Mouse (Mus musculus) cerebellum, adult 2 months (tissue): ENCODE measurements around the gene Srsf3. TPM values are rescaled to one million over a fixed set of nuclear protein-coding genes. Genes with fewer than 3 reads are reported as not detected.

Experiments
- DNase-seq, 2 experiments: peaks; one replicate each; pipeline ENCODE4 v3.0.0; 2021
- H3K27ac ChIP-seq: fragments of 200-500 bp; 2 replicates; pipeline ENCODE4 v1.5.1; 2012; ENCODE audit warnings: low read length, control low read depth, inconsistent platforms; ENCODE audit not compliant: insufficient read depth
- H3K27me3 ChIP-seq: fragments of 200-500 bp; 2 replicates; pipeline ENCODE4 v1.6.1; 2012; ENCODE audit warnings: inconsistent platforms, mild to moderate bottlenecking, low read length, moderate library complexity; ENCODE audit not compliant: control insufficient read depth, insufficient read depth
- H3K4me1 ChIP-seq: fragments of 200-500 bp; 2 replicates; pipeline ENCODE4 v1.6.1; 2011; ENCODE audit warnings: low read length; ENCODE audit not compliant: control insufficient read depth, insufficient read depth
- H3K4me3 ChIP-seq: fragments of 200-500 bp; replicated peaks from 2 replicates; pipeline ENCODE3; 2011; ENCODE audit warnings: mild to moderate bottlenecking, low read depth, low read length, control low read depth; ENCODE audit not compliant: insufficient read depth
- CTCF ChIP-seq: fragments of 200-500 bp; IDR thresholded peaks from 2 replicates; pipeline ENCODE4 v1.5.1; 2011; ENCODE audit warnings: low read depth, mild to moderate bottlenecking, control low read depth, low read length, moderate library complexity, borderline replicate concordance; ENCODE audit not compliant: insufficient read depth
- POLR2A ChIP-seq: fragments of 200-500 bp; IDR thresholded peaks from 2 replicates; pipeline ENCODE4 v1.6.1; 2011; ENCODE audit warnings: low read length, control low read depth, borderline replicate concordance; ENCODE audit not compliant: insufficient read depth
- WGBS: fragments of 180-500 bp; shearing (Covaris S2); methylation state at CpG from one replicate; pipeline ENCODE4 v1.1.7; 2018; 5-methylcytosine and 5-hydroxymethylcytosine counted together
- polyA plus RNA-seq: library from polyadenylated mRNA; depleted of rRNA; stranded (reverse); fragments of >200 nt; gene quantifications from 2 replicates; pipeline ENCODE4 v1.2.3, GENCODE M21; 2012; rRNA removed

Gene Srsf3
- polyA plus RNA-seq: 129 and 136 TPM in 2 replicates

DNA sequence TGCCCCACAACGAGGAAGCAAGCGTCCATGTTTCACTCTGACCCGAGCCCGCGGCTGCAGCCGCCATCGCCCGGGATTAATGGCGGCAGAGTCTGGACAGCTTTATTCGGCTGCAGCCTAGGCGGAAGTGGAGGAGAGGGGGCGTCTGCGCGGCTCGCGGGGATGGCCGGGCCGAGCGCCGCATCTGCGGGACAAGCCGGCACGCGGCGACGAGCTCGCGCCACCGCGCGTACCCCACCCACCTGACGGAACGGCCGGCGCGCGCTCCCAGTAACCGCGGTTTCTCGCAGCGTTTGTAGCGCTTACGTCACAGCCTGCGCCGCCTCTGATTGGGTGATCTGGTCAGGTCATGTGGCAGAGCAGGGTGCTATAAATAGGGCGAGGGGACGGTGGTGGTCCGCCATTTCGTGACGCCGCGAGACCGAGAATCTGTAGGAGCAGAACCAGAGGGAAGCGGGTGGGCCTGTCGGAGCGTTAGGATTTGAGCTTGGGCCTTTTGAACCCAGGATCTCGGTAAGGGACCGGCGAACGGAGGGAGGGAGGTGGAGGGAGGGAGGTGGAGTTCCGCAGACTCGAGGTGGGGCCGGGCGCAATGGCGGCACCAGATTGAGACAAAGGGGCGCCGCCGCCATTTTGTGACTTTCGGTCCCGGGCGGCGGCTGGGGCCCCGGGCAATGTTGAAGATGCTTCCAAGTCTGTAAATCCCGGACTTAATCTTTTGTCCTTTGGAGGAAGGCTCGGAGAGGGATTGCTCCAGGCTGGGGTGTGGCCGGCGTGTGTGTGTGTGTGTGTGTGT lies at the start of gene Srsf3:
Gene Srsf3, plus strand, starts transcription at position 355 of the 796 bp plus-strand sequence.
- Histone ChIP-seq H3K4me1 (no peaks in the 10 kb centered on the region; the same call in 1 of the 2 replicates), H3K27ac (peak within 1 kb of the TSS; percentile 91), H3K4me3 (peak within 1 kb of the TSS; percentile 74), H3K27me3 (no peaks in the 10 kb centered on the region)
- WGBS: under 1% methylated on average over 76 of the region's 77 CpGs
- TF ChIP-seq POLR2A (peak; percentile 99; the same call in 1 of the 2 replicates), CTCF (no peak)
- DNase-seq: peak; percentile 99

DNA sequence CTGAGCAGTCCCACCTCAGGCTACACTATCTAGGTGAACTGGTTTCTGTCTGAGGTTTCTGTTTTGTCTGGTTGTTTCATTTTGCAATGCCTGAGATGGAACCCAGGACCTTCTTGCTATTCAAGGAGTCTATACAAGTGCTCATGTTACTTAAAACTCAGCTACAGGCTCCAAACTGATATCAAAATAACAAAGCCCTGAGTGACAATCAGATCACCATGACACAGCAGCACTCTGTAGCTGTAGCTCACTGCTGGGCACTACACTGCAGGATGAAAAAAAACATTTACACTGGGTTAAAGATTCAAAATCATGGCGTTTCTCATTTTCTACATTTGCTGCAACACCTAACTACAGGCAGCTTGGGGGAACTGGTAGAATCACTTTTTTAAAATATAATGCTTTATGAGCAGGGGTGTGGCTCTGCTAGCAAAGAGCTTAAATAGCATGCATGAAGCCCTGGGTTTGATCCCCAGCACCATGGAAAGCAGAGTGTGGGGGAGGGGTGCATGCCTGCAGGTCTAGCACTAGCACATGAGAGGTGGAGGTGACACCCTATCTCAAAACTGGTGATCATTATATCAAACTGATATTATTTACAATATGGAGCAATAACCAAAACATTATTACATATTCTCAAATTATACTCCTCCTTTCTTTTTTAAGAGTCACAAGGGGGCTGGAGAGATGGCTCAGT lies 47.6 kb upstream of the Srsf3 start:
- WGBS: 93% methylated on average over 1 of the region's 1 CpGs
- no peaks in the 10 kb centered on the region for H3K27me3 ChIP-seq
- no peak for TF ChIP-seq POLR2A
- no peak for TF ChIP-seq CTCF
- H3K27ac ChIP-seq: no peak overlapping the region
- no peak overlapping the region for H3K4me3 ChIP-seq
- no peaks in the 10 kb centered on the region for H3K4me1 ChIP-seq
- DNase-seq: no peak

DNA sequence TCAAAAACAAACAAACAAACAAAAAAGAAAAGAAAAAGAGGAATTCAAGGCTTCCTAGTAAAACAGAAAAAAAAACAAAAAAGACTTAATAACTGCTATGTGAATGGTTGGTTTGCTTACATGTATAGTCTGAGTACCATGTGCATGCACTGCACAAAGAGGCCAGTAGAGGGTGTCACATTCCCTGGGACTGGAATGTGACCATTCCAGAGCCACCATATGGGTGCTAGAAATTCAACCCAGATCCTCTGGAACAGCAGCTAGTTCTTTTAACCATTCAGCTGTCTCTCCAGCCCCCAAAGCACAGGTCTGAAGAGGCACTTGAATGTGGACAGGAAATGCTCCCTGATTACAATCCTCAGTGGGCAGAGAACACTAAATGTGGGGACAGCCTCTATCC lies 45.6 kb upstream of the Srsf3 start:
- no peak for DNase-seq

GRCm38 (mm10) chr17:28987713-28988112 lies 44.7 kb upstream of the Srsf3 start:
- peak in 1 of 2 experiments; percentile 31 for DNase-seq
- no peak overlapping the region for H3K4me3 ChIP-seq
- no peak overlapping the region for H3K27ac ChIP-seq
- H3K4me1 ChIP-seq: no peaks in the 10 kb centered on the region
- H3K27me3 ChIP-seq: no peaks in the 10 kb centered on the region
- TF ChIP-seq POLR2A: no peak
- TF ChIP-seq CTCF: peak; percentile 71
- WGBS: 62% methylated on average over 4 of the region's 4 CpGs

More for the DNA sequence above, 45.6 kb upstream of the Srsf3 start:
- Histone ChIP-seq H3K27me3 (no peaks in the 10 kb centered on the region), H3K4me3 (no peak overlapping the region), H3K27ac (no peak overlapping the region), H3K4me1 (no peaks in the 10 kb centered on the region)
- no peak for TF ChIP-seq POLR2A
- peak; percentile 43; the same call in 1 of the 2 replicates for TF ChIP-seq CTCF

DNA sequence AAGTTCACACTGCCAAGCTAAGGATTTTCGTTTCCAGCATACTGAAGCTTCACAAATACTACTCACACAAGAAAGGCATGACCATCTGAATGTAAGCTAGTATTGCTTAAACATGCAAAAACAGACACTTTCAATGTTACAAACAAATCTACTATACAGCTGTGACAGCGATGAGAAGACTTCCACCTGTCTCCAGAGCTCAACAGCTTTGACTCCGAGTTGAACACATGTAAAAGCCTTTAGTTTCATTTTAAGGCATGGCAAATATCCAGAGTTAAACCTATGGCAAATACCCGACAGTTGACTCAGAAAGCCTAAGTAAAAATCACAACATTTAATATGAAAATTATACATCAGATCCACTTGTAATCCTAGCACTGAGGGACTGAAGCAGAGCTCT lies 44.1 kb upstream of the Srsf3 start:
- WGBS: 84% methylated on average over 4 of the region's 4 CpGs
- H3K27me3 ChIP-seq: no peaks in the 10 kb centered on the region
- H3K4me1 ChIP-seq: no peaks in the 10 kb centered on the region
- no peak overlapping the region for H3K27ac ChIP-seq
- TF ChIP-seq POLR2A (no peak), CTCF (no peak)
- H3K4me3 ChIP-seq: no peak overlapping the region
- DNase-seq: no peak

GRCm38 (mm10) chr17:28988996-28989395 lies 43.4 kb upstream of the Srsf3 start:
- Histone ChIP-seq H3K27me3 (no peaks in the 10 kb centered on the region), H3K27ac (no peak overlapping the region), H3K4me3 (no peak overlapping the region), H3K4me1 (no peaks in the 10 kb centered on the region)
- DNase-seq: no peak
- TF ChIP-seq CTCF: no peak
- no peak for TF ChIP-seq POLR2A
- 57% methylated on average over 3 of the region's 3 CpGs for WGBS

- 37% methylated on average over 4 of the region's 4 CpGs for WGBS
- H3K4me1 ChIP-seq: no peaks in the 10 kb centered on the region
- TF ChIP-seq POLR2A (no peak), CTCF (no peak)
- no peaks in the 10 kb centered on the region for H3K27me3 ChIP-seq
- no peak overlapping the region for H3K27ac ChIP-seq
- no peak for DNase-seq
- H3K4me3 ChIP-seq: no peak overlapping the region
Observed at GRCm38 (mm10) chr17:28990060-28990459, 42.4 kb upstream of the Srsf3 start.
